Mouse (Mus musculus): ENCODE data around the gene Dnah17. TPM values are rescaled to one million over a fixed set of nuclear protein-coding genes. Genes with fewer than 3 reads are reported as not detected.

Dnah17 gene
- polyA plus RNA-seq, 1 experiment from 2014 or later, result 0.22 TPM

- 78% methylated on average over 4 of the region's 4 CpGs for WGBS
Measured at GRCm38 (mm10) chr11:118158753-118159152, 28.3 kb upstream of the Dnah17 start.

GRCm38 (mm10) chr11:118156480-118157060, 26.1 kb upstream of the Dnah17 start:
- Histone ChIP-seq H3K4me2 (no peak overlapping the region), H3K9me3 (replicated peaks) (no peaks in the 10 kb centered on the region), H3K4me1 (peaks cover 12% of the 10 kb centered on the region), H3K4me3 (replicated peaks) (no peak overlapping the region), H3K27ac (peak overlapping the region; percentile 45; the same call in 1 of the 2 replicates), H3K27me3 (no peaks in the 10 kb centered on the region), H3K9ac (no peak overlapping the region), H3K36me3 (no peaks in the 10 kb centered on the region)
- no peak for ATAC-seq (replicated peaks; ENCODE audit: low FRiP score)
- WGBS, result 34% methylated on average over 8 of the region's 8 CpGs

More at GRCm38 (mm10) chr11:118158753-118159152, 28.3 kb upstream of the Dnah17 start:
- H3K4me2 ChIP-seq, result no peak overlapping the region
- no peaks in the 10 kb centered on the region for H3K9me3 ChIP-seq (replicated peaks)
- H3K9ac ChIP-seq, result no peak overlapping the region
- ATAC-seq (replicated peaks; ENCODE audit: low FRiP score), result no peak
- no peak overlapping the region for H3K27ac ChIP-seq
- H3K4me3 ChIP-seq (replicated peaks), result no peak overlapping the region
- peaks cover 6% of the 10 kb centered on the region for H3K36me3 ChIP-seq
- peaks cover 26% of the 10 kb centered on the region for H3K4me1 ChIP-seq
- no peaks in the 10 kb centered on the region for H3K27me3 ChIP-seq

GRCm38 (mm10) chr11:118152964-118153363, 22.5 kb upstream of the Dnah17 start:
- H3K4me1 ChIP-seq, result peaks cover 11% of the 10 kb centered on the region
- no peak overlapping the region for H3K27ac ChIP-seq
- no peaks in the 10 kb centered on the region for H3K9me3 ChIP-seq (replicated peaks)
- no peaks in the 10 kb centered on the region for H3K27me3 ChIP-seq
- 70% methylated on average over 4 of the region's 4 CpGs for whole genome bisulfite sequencing
- H3K9ac ChIP-seq, result no peak overlapping the region
- H3K4me2 ChIP-seq, result no peak overlapping the region
- no peaks in the 10 kb centered on the region for H3K36me3 ChIP-seq
- H3K4me3 ChIP-seq (replicated peaks), result no peak overlapping the region
- ATAC-seq (replicated peaks; ENCODE audit: low FRiP score), result no peak

- WGBS, result 89% methylated on average over 5 of the region's 5 CpGs
- Histone ChIP-seq H3K4me2 (no peak overlapping the region), H3K4me3 (replicated peaks) (no peak overlapping the region), H3K36me3 (no peaks in the 10 kb centered on the region), H3K27ac (no peak overlapping the region), H3K4me1 (peaks cover 11% of the 10 kb centered on the region), H3K9ac (no peak overlapping the region), H3K9me3 (replicated peaks) (no peaks in the 10 kb centered on the region), H3K27me3 (no peaks in the 10 kb centered on the region)
- no peak for ATAC-seq (replicated peaks; ENCODE audit: low FRiP score)
Measured at GRCm38 (mm10) chr11:118151423-118152180, 21.2 kb upstream of the Dnah17 start.

GRCm38 (mm10) chr11:118150115-118150701, 19.8 kb upstream of the Dnah17 start:
- H3K4me2 ChIP-seq, result no peak overlapping the region
- no peak overlapping the region for H3K9ac ChIP-seq
- peaks cover 15% of the 10 kb centered on the region for H3K4me1 ChIP-seq
- no peaks in the 10 kb centered on the region for H3K27me3 ChIP-seq
- WGBS, result 54% methylated on average over 9 of the region's 9 CpGs
- H3K36me3 ChIP-seq, result no peaks in the 10 kb centered on the region
- H3K27ac ChIP-seq, result 0 out of 2 replicates have a peak overlapping the region, but pooled peaks have one; percentile 34
- H3K9me3 ChIP-seq (replicated peaks), result no peaks in the 10 kb centered on the region
- no peak for ATAC-seq (replicated peaks; ENCODE audit: low FRiP score)
- no peak overlapping the region for H3K4me3 ChIP-seq (replicated peaks)

- H3K4me1 ChIP-seq, result peaks cover 15% of the 10 kb centered on the region
- no peak overlapping the region for H3K27ac ChIP-seq
- no peak overlapping the region for H3K4me2 ChIP-seq
- 66% methylated on average over 9 of the region's 9 CpGs for WGBS
- H3K27me3 ChIP-seq, result no peaks in the 10 kb centered on the region
- H3K9me3 ChIP-seq (replicated peaks), result no peaks in the 10 kb centered on the region
- no peak overlapping the region for H3K4me3 ChIP-seq (replicated peaks)
- no peak overlapping the region for H3K9ac ChIP-seq
- no peaks in the 10 kb centered on the region for H3K36me3 ChIP-seq
- ATAC-seq (replicated peaks; ENCODE audit: low FRiP score), result no peak
Measured at GRCm38 (mm10) chr11:118147877-118148637, 17.6 kb upstream of the Dnah17 start.

- no peak overlapping the region for H3K9ac ChIP-seq
- ATAC-seq (replicated peaks; ENCODE audit: low FRiP score), result no peak
- H3K4me1 ChIP-seq, result peaks cover 24% of the 10 kb centered on the region
- no peak overlapping the region for H3K4me3 ChIP-seq (replicated peaks)
- H3K36me3 ChIP-seq, result no peaks in the 10 kb centered on the region
- H3K4me2 ChIP-seq, result peak overlapping the region; percentile 30; the same call in 1 of the 2 replicates
- no peaks in the 10 kb centered on the region for H3K9me3 ChIP-seq (replicated peaks)
- WGBS, result 90% methylated on average over 10 of the region's 10 CpGs
- H3K27ac ChIP-seq, result peak overlapping the region; percentile 46; the same call in 1 of the 2 replicates
- no peaks in the 10 kb centered on the region for H3K27me3 ChIP-seq
Measured at GRCm38 (mm10) chr11:118146446-118146845, 16.0 kb upstream of the Dnah17 start.

GRCm38 (mm10) chr11:118145771-118146351, 15.4 kb upstream of the Dnah17 start:
- Histone ChIP-seq H3K9me3 (replicated peaks) (no peaks in the 10 kb centered on the region), H3K27me3 (no peaks in the 10 kb centered on the region), H3K4me1 (peaks cover 24% of the 10 kb centered on the region), H3K27ac (peak overlapping the region; percentile 46), H3K4me2 (peak overlapping the region; percentile 30), H3K36me3 (no peaks in the 10 kb centered on the region), H3K4me3 (replicated peaks) (peak overlapping the region; percentile 15), H3K9ac (no peak overlapping the region)
- ATAC-seq (replicated peaks; ENCODE audit: low FRiP score), result no peak; the same call in 1 of the 2 replicates
- 49% methylated on average over 16 of the region's 16 CpGs for WGBS

- Histone ChIP-seq H3K4me2 (no peak overlapping the region), H3K27ac (no peak overlapping the region), H3K27me3 (no peaks in the 10 kb centered on the region), H3K36me3 (no peaks in the 10 kb centered on the region), H3K4me3 (replicated peaks) (no peak overlapping the region), H3K9me3 (replicated peaks) (no peaks in the 10 kb centered on the region), H3K4me1 (peaks cover 20% of the 10 kb centered on the region), H3K9ac (no peak overlapping the region)
- ATAC-seq (replicated peaks; ENCODE audit: low FRiP score), result no peak
- WGBS, result 84% methylated on average over 4 of the region's 4 CpGs
Measured at GRCm38 (mm10) chr11:118145092-118145491, 14.7 kb upstream of the Dnah17 start.

GRCm38 (mm10) chr11:118143731-118144130, 13.3 kb upstream of the Dnah17 start:
- Histone ChIP-seq H3K4me2 (no peak overlapping the region), H3K4me3 (replicated peaks) (no peak overlapping the region), H3K27me3 (no peaks in the 10 kb centered on the region), H3K9me3 (replicated peaks) (no peaks in the 10 kb centered on the region), H3K9ac (no peak overlapping the region), H3K27ac (no peak overlapping the region), H3K36me3 (no peaks in the 10 kb centered on the region), H3K4me1 (peaks cover 18% of the 10 kb centered on the region)
- no peak for ATAC-seq (replicated peaks; ENCODE audit: low FRiP score)
- WGBS, result 84% methylated on average over 4 of the region's 4 CpGs

- 28% methylated on average over 7 of the region's 7 CpGs for WGBS
- peaks cover 18% of the 10 kb centered on the region for H3K4me1 ChIP-seq
- H3K27ac ChIP-seq, result peak overlapping the region; percentile 60; the same call in 1 of the 2 replicates
- H3K27me3 ChIP-seq, result no peaks in the 10 kb centered on the region
- ATAC-seq (replicated peaks; ENCODE audit: low FRiP score), result no peak
- no peak overlapping the region for H3K4me2 ChIP-seq
- H3K4me3 ChIP-seq (replicated peaks), result no peak overlapping the region
- H3K9ac ChIP-seq, result no peak overlapping the region
- no peaks in the 10 kb centered on the region for H3K36me3 ChIP-seq
- no peaks in the 10 kb centered on the region for H3K9me3 ChIP-seq (replicated peaks)
Measured at GRCm38 (mm10) chr11:118142547-118143165, 12.2 kb upstream of the Dnah17 start.

All from kidney, embryonic 15.5 days (tissue).